Mouse (Mus musculus) liver, adult 2 months (tissue): ENCODE results near the gene Ppie. TPM values are rescaled to one million over a fixed set of nuclear protein-coding genes. Genes with fewer than 3 reads are reported as not detected.
A peak's percentile ranks its signal among the peaks of the same experiment; 100 is the strongest.

Source experiments
- DNase-seq: peaks from one replicate; pipeline ENCODE4 v3.0.0-alpha.2; 2011; ENCODE audit warnings: low read depth, low spot score; ENCODE audit errors: extremely low read depth
- H3K27ac ChIP-seq: fragments of 200-500 bp; replicated peaks from 2 replicates; pipeline ENCODE4 v1.5.1; 2012; ENCODE audit warnings: low read depth, mild to moderate bottlenecking, control low read depth, inconsistent platforms, low read length; ENCODE audit not compliant: insufficient read depth
- H3K27me3 ChIP-seq: fragments of 200-500 bp; 2 replicates; pipeline ENCODE4 v1.6.1; 2012; ENCODE audit warnings: mild to moderate bottlenecking, moderate library complexity, low read length, inconsistent platforms; ENCODE audit not compliant: control insufficient read depth, insufficient read depth
- H3K36me3 ChIP-seq: fragments of 200-500 bp; 2 replicates; pipeline ENCODE4 v1.6.1; 2012; ENCODE audit warnings: low read length, inconsistent platforms; ENCODE audit not compliant: control insufficient read depth, insufficient read depth
- H3K4me1 ChIP-seq: fragments of 200-500 bp; 2 replicates; pipeline ENCODE4 v1.6.1; 2011; ENCODE audit warnings: low read length; ENCODE audit not compliant: control insufficient read depth, insufficient read depth
- H3K4me3 ChIP-seq: fragments of 200-500 bp; 2 replicates; pipeline ENCODE4 v1.5.1; 2011; ENCODE audit warnings: low read depth, mild to moderate bottlenecking, control low read depth, low read length, moderate library complexity; ENCODE audit not compliant: insufficient read depth
- H3K79me2 ChIP-seq: fragments of 200-500 bp; 2 replicates; pipeline ENCODE4 v1.6.1; 2012; ENCODE audit warnings: inconsistent platforms, mild to moderate bottlenecking, low read length, moderate library complexity; ENCODE audit not compliant: control insufficient read depth, insufficient read depth
- H3K9ac ChIP-seq: fragments of 200-500 bp; 2 replicates; pipeline ENCODE4 v1.6.1; 2012; ENCODE audit warnings: low read depth, mild to moderate bottlenecking, control low read depth, inconsistent platforms, low read length
- CTCF ChIP-seq: fragments of 200-500 bp; IDR thresholded peaks from 2 replicates; pipeline ENCODE4 v1.5.1; 2011; ENCODE audit warnings: low read depth, low read length, control low read depth
- POLR2A ChIP-seq: fragments of 200-500 bp; IDR thresholded peaks from 2 replicates; pipeline ENCODE4 v1.6.1; 2011; ENCODE audit warnings: low read length, control low read depth; ENCODE audit not compliant: insufficient read depth; ENCODE audit errors: extremely low read depth
- WGBS: fragments of 180-500 bp; shearing (Covaris S2); methylation state at CpG from one replicate; pipeline ENCODE4 v1.1.7; 2018; 5-methylcytosine and 5-hydroxymethylcytosine counted together
- polyA plus RNA-seq: library from polyadenylated mRNA; depleted of rRNA; stranded (reverse); fragments of >200 nt; gene quantifications from 2 replicates; pipeline ENCODE4 v1.2.3, GENCODE M21; 2012; rRNA removed
- total RNA-seq: library from RNA; depleted of rRNA; stranded (reverse); fragments of >200 nt; gene quantifications from 2 replicates; pipeline ENCODE4 v1.2.3, GENCODE M21; 2014; rRNA removed

Ppie gene
- total and polyA plus RNA-seq, 2 experiments: 8.7 to 15.2 TPM

GRCm38 (mm10) chr4:123082283-123083163 is 57.2 kb downstream of the Ppie start:
- WGBS: 80% methylated on average over 20 of the region's 20 CpGs
- peak; percentile 49 for DNase-seq
- no peak overlapping the region for H3K9ac ChIP-seq
- no peaks in the 10 kb centered on the region for H3K27me3 ChIP-seq
- no peaks in the 10 kb centered on the region for H3K4me1 ChIP-seq
- H3K36me3 ChIP-seq: no peaks in the 10 kb centered on the region
- H3K79me2 ChIP-seq: no peaks in the 10 kb centered on the region
- TF ChIP-seq CTCF (peak; percentile 89), POLR2A (no peak)
- no peak overlapping the region for H3K4me3 ChIP-seq
- no peak overlapping the region for H3K27ac ChIP-seq

- Histone ChIP-seq H3K27ac (no peak overlapping the region), H3K79me2 (no peaks in the 10 kb centered on the region), H3K4me3 (no peak overlapping the region), H3K4me1 (no peaks in the 10 kb centered on the region), H3K9ac (no peak overlapping the region), H3K36me3 (no peaks in the 10 kb centered on the region), H3K27me3 (no peaks in the 10 kb centered on the region)
- no peak for DNase-seq
- WGBS: 47% methylated on average over 13 of the region's 13 CpGs
- no peak for TF ChIP-seq CTCF
- TF ChIP-seq POLR2A: no peak
Measured at GRCm38 (mm10) chr4:123080791-123081190, 59.0 kb downstream of the Ppie start.

GRCm38 (mm10) chr4:123078231-123078630 is 61.5 kb downstream of the Ppie start:
- Histone ChIP-seq H3K36me3 (no peaks in the 10 kb centered on the region), H3K27me3 (no peaks in the 10 kb centered on the region), H3K4me1 (no peaks in the 10 kb centered on the region), H3K4me3 (no peak overlapping the region), H3K9ac (no peak overlapping the region), H3K27ac (no peak overlapping the region), H3K79me2 (no peaks in the 10 kb centered on the region)
- WGBS: 64% methylated on average over 4 of the region's 4 CpGs
- no peak for DNase-seq
- TF ChIP-seq CTCF: no peak
- no peak for TF ChIP-seq POLR2A

Other genes with a start within 250 kb of the Ppie start
- 40.6 and 44.0 TPM in 2 replicates for gene Mfsd2a, start 178.8 kb downstream of the Ppie start, total RNA-seq
- 32.8 and 62.5 TPM in 2 replicates for gene Mfsd2a, start 178.8 kb downstream of the Ppie start, polyA plus RNA-seq
- gene Mycl, start 144.3 kb downstream of the Ppie start, total RNA-seq: 7.0 and 7.6 TPM in 2 replicates
- gene Mycl, start 144.3 kb downstream of the Ppie start, polyA plus RNA-seq: 3.3 and 3.6 TPM in 2 replicates
- gene Trit1, start 123.4 kb downstream of the Ppie start, total RNA-seq: 9.2 and 11.2 TPM in 2 replicates
- gene Trit1, start 123.4 kb downstream of the Ppie start, polyA plus RNA-seq: 3.2 and 4.3 TPM in 2 replicates
- not detected in 2 replicates for gene Bmp8b, start 34.8 kb downstream of the Ppie start, total RNA-seq
- gene Bmp8b, start 34.8 kb downstream of the Ppie start, polyA plus RNA-seq: 0.02 and 0.16 TPM in 2 replicates
- gene Oxct2b, start 23.7 kb downstream of the Ppie start, total RNA-seq: not detected in 2 replicates
- gene Oxct2b, start 23.7 kb downstream of the Ppie start, polyA plus RNA-seq: not detected in 2 replicates
- 0.20 TPM in 1 of 2 replicates, not detected in the other for gene Hpcal4, start 43.3 kb upstream of the Ppie start, total RNA-seq
- not detected in 2 replicates for gene Hpcal4, start 43.3 kb upstream of the Ppie start, polyA plus RNA-seq
- 0.20 TPM in 1 of 2 replicates, not detected in the other for gene Nt5c1a, start 61.6 kb upstream of the Ppie start, total RNA-seq
- gene Nt5c1a, start 61.6 kb upstream of the Ppie start, polyA plus RNA-seq: not detected in 2 replicates
- gene Heyl, start 93.6 kb upstream of the Ppie start, total RNA-seq: 0.28 and 0.60 TPM in 2 replicates
- 1.0 and 1.4 TPM in 2 replicates for gene Heyl, start 93.6 kb upstream of the Ppie start, polyA plus RNA-seq
- 25.3 and 41.9 TPM in 2 replicates for gene Pabpc4, start 122.4 kb upstream of the Ppie start, total RNA-seq
- gene Pabpc4, start 122.4 kb upstream of the Ppie start, polyA plus RNA-seq: 40.8 and 54.4 TPM in 2 replicates
- not detected in 2 replicates for gene Oxct2a, start 183.7 kb upstream of the Ppie start, total RNA-seq
- not detected in 2 replicates for gene Oxct2a, start 183.7 kb upstream of the Ppie start, polyA plus RNA-seq
- gene Bmp8a, start 203.3 kb upstream of the Ppie start, total RNA-seq: not detected in 2 replicates
- not detected in 2 replicates for gene Bmp8a, start 203.3 kb upstream of the Ppie start, polyA plus RNA-seq